Mouse (Mus musculus) heart, embryonic 13.5 days (tissue): Measurements from ENCODE around the gene Tlnrd1. TPM values are rescaled to one million over a fixed set of nuclear protein-coding genes. Genes with fewer than 3 reads are reported as not detected.

Experiments
- ATAC-seq: fragments of 200-750 bp; cut with Nextera tagmentation; 2 replicates; pipeline ENCODE4 v1.8.0; 2017; ENCODE audit warnings: moderate TSS enrichment; ENCODE audit not compliant: insufficient number of reproducible peaks, low FRiP score, low TSS enrichment; ENCODE audit errors: extremely low read depth
- H3K27ac ChIP-seq: fragments of 300-500 bp; sonication (generic); replicated peaks from 2 replicates; pipeline ENCODE4 v1.5.1; 2015; ENCODE audit warnings: moderate library complexity, mild to moderate bottlenecking, inconsistent platforms
- H3K27me3 ChIP-seq: fragments of 300-500 bp; sonication (generic); replicated peaks from 2 replicates; pipeline ENCODE4 v1.6.1; 2015; ENCODE audit warnings: mild to moderate bottlenecking, inconsistent platforms
- H3K36me3 ChIP-seq: fragments of 300-500 bp; sonication (generic); 2 replicates; pipeline ENCODE4 v1.6.1; 2015; ENCODE audit warnings: mild to moderate bottlenecking, inconsistent platforms
- H3K4me1 ChIP-seq: fragments of 300-500 bp; sonication (generic); 2 replicates; pipeline ENCODE4 v1.6.1; 2015; ENCODE audit warnings: inconsistent platforms
- H3K4me2 ChIP-seq: fragments of 300-500 bp; sonication (generic); 2 replicates; pipeline ENCODE4 v1.6.1; 2015; ENCODE audit warnings: inconsistent platforms, mild to moderate bottlenecking, moderate library complexity
- H3K4me3 ChIP-seq: fragments of 300-500 bp; sonication (generic); 2 replicates; pipeline ENCODE4 v1.5.1; 2015; ENCODE audit warnings: moderate library complexity, mild to moderate bottlenecking, inconsistent platforms
- H3K9ac ChIP-seq: fragments of 300-500 bp; sonication (generic); 2 replicates; pipeline ENCODE4 v1.6.1; 2015; ENCODE audit warnings: inconsistent platforms, mild to moderate bottlenecking, moderate library complexity
- H3K9me3 ChIP-seq: fragments of 300-500 bp; sonication (generic); 2 replicates; pipeline ENCODE4 v1.6.1; 2016; ENCODE audit warnings: inconsistent platforms
- WGBS: fragments of 180-500 bp; shearing (Covaris S2); methylation state at CpG from one replicate; pipeline ENCODE4 v1.1.7; 2015; ENCODE audit warnings: mixed read lengths; 5-methylcytosine and 5-hydroxymethylcytosine counted together
- polyA plus RNA-seq: library from polyadenylated mRNA; unstranded; fragments of >200 nt; fragmentation: Nextera tagmentation; extraction: Ambion mirVana; gene quantifications from 2 replicates; pipeline ENCODE4 v1.2.1, GENCODE M21; 2015

Tlnrd1 gene
- polyA plus RNA-seq, 1 experiment from 2014 or later: 10.2 TPM

DNA sequence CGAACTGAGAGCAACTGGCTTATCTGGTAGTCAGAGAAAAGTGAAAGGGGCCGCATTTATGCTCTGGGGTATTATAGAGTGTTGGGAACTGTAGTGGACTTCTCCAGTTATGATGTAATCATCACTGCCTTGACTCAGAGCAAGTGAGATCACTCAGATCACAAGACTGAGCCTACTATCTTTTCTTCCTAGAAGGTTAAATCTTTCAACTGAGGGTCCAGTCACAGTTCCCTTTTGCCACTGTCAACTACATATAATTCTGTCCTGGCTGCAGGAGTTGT lies 27.0 kb downstream of the Tlnrd1 start:
- peaks cover 20% of the 10 kb centered on the region for H3K4me1 ChIP-seq
- 0 out of 2 replicates have a peak overlapping the region, but pooled peaks have one; percentile 1 for H3K27ac ChIP-seq
- H3K4me2 ChIP-seq: no peak overlapping the region
- ATAC-seq: no peak
- no peaks in the 10 kb centered on the region for H3K9me3 ChIP-seq
- no peak overlapping the region for H3K4me3 ChIP-seq
- H3K9ac ChIP-seq: no peak overlapping the region
- 44% methylated on average over 2 of the region's 2 CpGs for WGBS
- no peaks in the 10 kb centered on the region for H3K36me3 ChIP-seq
- no peaks in the 10 kb centered on the region for H3K27me3 ChIP-seq

DNA sequence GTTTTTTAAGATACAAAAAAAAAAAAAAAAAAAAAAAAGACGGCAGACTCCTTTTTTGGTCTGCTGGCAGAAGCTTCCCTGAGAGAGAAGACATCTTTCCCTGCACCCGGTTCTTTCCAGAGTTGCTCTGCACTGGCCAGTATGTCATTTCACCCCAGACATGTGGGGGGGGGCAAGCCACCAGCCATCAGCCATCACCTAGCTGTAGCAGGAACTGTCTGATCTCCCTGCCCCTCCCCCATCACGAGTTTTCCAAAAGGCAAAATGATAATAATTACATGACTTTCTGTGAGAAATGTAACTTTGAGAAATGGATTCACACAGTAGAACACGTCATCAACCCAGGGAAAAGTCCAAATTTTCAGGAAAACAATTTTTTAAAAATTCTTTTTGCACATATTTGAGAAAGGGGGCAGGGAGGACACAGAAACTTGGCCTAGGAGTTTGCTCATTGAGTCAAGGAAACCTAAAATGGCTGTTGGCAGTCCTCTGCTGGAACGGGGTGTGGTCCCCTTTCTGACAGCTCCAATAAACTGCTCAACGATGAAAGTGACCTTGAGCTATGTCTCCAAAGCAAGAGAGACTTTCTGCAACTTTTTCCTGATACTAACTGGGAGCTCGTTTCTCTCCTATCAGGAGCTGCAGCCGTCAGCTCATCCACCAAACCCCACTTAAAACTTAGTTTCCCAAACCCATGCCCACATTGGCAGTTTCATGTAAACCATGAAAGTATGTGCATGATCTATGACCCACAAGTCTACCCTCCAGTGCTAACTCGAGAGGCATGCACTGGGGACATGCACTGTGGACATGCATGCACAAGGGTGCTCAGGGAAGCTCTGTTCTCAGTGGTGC lies 27.5 kb downstream of the Tlnrd1 start:
- Histone ChIP-seq H3K4me3 (no peak overlapping the region), H3K9ac (no peak overlapping the region), H3K27ac (0 out of 2 replicates have a peak overlapping the region, but pooled peaks have one; percentile 1), H3K36me3 (no peaks in the 10 kb centered on the region), H3K4me1 (peaks cover 19% of the 10 kb centered on the region), H3K4me2 (no peak overlapping the region), H3K27me3 (no peaks in the 10 kb centered on the region), H3K9me3 (no peaks in the 10 kb centered on the region)
- ATAC-seq: no peak
- WGBS: 53% methylated on average over 9 of the region's 9 CpGs

DNA sequence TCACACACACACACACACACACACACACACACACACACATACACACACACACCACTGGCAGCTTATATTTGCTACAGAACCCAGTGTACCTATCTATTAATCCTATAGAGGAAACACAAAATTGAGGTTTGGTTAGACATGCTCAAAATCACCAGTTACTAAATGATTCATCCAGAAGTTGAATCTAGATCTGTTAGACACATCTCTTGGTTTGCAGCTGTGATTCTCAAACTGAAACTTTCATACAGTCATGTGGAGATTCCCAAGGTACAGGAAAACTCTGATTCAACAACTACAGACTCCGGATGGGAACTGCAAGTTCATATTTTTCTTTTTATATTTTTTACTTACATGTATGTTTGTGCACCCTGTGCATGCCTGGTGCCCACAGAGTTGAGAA lies 28.9 kb downstream of the Tlnrd1 start:
- Histone ChIP-seq H3K4me1 (peaks cover 19% of the 10 kb centered on the region), H3K27me3 (no peaks in the 10 kb centered on the region), H3K4me3 (no peak overlapping the region), H3K36me3 (no peaks in the 10 kb centered on the region), H3K9ac (no peak overlapping the region), H3K9me3 (no peaks in the 10 kb centered on the region), H3K27ac (no peak overlapping the region), H3K4me2 (no peak overlapping the region)
- 78% methylated on average over 1 of the region's 1 CpGs for WGBS
- ATAC-seq: no peak

DNA sequence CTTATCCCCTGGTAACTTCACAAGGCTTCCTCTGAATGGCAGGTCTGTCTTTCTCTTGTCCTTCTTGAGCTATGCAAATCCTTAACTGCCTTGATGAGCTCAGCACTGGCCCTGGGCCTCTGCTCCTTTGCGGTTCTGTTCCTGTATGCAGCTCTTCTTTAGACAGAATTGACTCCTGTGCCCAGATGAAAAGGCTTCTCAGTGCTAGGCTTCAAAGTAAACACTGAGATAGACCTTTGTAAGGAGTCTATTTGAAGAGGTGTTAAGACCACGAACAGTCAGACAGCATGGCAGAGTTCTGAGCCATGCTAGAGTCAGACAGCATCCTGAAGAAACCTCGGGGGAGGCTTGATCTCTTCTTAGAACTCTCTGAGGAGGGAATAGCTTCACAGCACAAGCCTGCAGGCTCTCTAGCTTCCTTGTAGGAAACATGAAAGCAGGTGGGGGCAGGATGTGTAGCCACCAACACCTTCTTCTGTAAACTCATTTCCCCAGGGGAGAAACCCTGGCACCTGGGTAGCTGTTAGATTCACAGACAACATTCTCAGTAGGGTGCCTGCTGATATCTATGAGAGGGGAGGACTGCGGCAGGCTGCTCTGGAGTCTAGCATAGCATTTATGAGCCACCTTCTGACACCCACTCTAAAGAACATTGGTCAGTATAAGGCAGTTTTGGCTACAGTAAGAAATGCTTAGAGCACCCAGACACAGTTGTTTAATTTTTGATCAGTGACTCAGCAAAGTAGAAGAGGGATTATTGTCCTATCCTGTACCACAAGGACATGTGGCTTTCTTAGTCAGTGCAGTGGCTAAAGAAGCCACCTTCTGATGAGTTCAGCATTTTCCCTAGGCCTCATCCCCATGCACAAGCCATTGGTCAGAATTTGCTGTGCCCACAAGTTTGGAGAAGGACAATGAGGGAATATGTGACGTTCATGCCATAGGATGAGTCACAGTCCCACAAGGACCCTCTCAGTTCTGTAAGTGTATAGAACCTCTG lies 31.4 kb downstream of the Tlnrd1 start:
- Histone ChIP-seq H3K36me3 (no peaks in the 10 kb centered on the region), H3K4me1 (peaks cover 19% of the 10 kb centered on the region), H3K4me2 (no peak overlapping the region), H3K27ac (no peak overlapping the region), H3K27me3 (no peaks in the 10 kb centered on the region), H3K4me3 (no peak overlapping the region), H3K9ac (no peak overlapping the region), H3K9me3 (no peaks in the 10 kb centered on the region)
- WGBS: 40% methylated on average over 5 of the region's 5 CpGs
- ATAC-seq: no peak

DNA sequence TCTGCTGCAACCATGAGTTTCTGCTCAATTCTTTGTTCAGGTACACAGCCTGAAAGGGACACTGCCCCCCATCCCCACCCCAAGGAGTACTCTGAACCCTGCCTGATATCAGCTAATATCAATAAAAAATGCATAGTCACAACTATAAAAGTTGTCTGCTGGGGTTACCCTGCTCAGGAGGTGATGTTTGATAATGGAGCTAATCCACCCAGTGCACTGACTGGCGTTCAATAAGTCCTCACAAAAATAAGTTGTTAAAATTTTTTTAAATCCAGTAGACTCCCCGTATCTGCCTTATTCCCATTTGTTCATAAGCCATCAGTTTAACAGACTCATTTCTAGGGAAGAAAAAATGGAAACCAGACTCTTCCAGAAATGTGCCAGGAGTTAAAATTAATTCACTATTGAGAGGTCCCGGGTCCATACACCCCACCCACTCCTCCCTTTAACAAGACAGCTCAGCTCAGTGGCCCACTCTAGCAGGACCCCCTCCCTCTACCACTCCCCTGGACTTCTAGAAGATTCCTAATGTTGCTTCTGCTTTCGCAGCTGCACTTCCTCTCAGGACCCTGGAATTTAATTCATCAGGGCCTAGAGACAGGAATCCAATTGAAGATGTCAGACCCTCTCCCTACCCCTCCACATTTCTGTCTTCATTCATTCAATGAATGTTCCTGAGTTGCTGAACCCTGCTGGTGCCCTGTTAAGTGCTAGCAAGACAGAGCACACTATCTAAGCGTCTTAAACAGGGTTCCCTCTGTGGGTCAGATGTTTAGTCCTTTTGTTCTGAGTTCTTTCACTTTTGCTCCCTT lies 32.3 kb downstream of the Tlnrd1 start:
- ATAC-seq: no peak

DNA sequence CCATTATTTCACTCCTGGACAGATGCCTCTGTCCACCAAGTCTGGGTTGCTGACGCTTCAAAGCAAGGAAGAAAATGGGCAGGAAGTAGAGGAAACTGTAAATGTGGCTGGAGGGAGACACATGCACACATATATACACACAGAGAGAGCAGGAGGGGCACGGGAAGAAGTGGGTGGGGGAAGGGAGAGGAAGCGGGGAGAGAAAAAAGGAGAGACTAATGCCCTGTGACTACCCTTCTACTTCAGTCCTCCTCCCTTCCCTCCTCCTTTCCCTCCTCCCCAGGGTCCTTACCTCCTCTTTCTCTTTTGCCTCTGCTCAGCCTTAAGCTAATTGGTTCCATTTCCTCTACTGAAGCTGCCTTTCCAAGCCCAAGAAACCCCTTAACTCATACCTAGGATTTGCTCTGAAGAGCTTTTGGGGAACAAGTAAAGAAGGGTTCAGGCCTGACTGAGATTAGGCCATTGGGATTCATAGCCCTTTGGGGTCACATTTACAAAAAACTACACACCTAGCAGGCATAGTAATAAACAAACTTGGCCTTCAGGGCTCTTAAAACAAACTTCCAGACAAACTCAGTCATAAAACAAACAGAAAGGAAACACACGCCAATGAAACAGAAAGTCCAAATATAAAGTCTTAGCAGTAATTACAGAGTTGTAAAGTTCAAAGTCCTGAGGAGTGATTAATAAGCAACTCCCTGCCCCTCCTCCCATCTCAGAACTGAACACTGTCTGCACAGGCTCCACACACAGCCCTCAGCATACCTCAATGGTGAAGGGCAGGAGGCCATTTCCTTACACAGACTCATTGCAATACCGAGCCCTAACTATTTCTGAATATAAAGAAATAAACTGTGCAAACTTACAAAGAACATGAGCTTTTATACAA lies 36.7 kb downstream of the Tlnrd1 start:
- H3K4me1 ChIP-seq: peaks cover 13% of the 10 kb centered on the region
- no peak overlapping the region for H3K4me2 ChIP-seq
- H3K27me3 ChIP-seq: no peaks in the 10 kb centered on the region
- H3K4me3 ChIP-seq: no peak overlapping the region
- H3K9me3 ChIP-seq: no peaks in the 10 kb centered on the region
- no peak overlapping the region for H3K27ac ChIP-seq
- no peaks in the 10 kb centered on the region for H3K36me3 ChIP-seq
- H3K9ac ChIP-seq: no peak overlapping the region
- 58% methylated on average over 5 of the region's 5 CpGs for WGBS
- no peak for ATAC-seq

More for the DNA sequence above, 32.3 kb downstream of the Tlnrd1 start:
- no peaks in the 10 kb centered on the region for H3K27me3 ChIP-seq
- H3K9me3 ChIP-seq: no peaks in the 10 kb centered on the region
- no peak overlapping the region for H3K4me2 ChIP-seq
- peaks cover 19% of the 10 kb centered on the region for H3K4me1 ChIP-seq
- no peak overlapping the region for H3K9ac ChIP-seq
- H3K36me3 ChIP-seq: no peaks in the 10 kb centered on the region
- WGBS: 59% methylated on average over 5 of the region's 5 CpGs
- H3K4me3 ChIP-seq: no peak overlapping the region
- no peak overlapping the region for H3K27ac ChIP-seq

DNA sequence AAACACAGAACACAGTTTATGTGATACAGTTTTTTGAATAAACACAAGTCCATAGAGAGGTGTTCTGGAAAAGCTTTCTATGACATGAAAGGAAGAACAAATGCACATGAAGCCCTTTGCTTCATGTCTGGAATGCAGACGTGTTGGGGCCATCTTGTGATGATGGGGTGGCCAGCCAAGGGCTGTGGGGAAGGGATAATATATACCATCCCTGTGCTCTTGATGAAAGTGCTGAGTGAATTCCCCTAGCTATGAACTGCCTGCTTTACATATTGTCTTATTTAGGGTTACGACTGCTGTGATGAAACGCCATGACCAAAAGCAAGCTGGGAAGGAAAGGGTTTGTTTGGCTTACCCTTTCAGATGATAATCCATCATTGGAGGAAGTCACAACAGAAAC lies 39.3 kb downstream of the Tlnrd1 start:
- H3K27me3 ChIP-seq: no peaks in the 10 kb centered on the region
- ATAC-seq: no peak
- H3K36me3 ChIP-seq: no peaks in the 10 kb centered on the region
- no peak overlapping the region for H3K27ac ChIP-seq
- no peaks in the 10 kb centered on the region for H3K9me3 ChIP-seq
- no peak overlapping the region for H3K4me2 ChIP-seq
- peaks cover 23% of the 10 kb centered on the region for H3K4me1 ChIP-seq
- no peak overlapping the region for H3K9ac ChIP-seq
- no peak overlapping the region for H3K4me3 ChIP-seq
- 69% methylated on average over 3 of the region's 3 CpGs for WGBS

DNA sequence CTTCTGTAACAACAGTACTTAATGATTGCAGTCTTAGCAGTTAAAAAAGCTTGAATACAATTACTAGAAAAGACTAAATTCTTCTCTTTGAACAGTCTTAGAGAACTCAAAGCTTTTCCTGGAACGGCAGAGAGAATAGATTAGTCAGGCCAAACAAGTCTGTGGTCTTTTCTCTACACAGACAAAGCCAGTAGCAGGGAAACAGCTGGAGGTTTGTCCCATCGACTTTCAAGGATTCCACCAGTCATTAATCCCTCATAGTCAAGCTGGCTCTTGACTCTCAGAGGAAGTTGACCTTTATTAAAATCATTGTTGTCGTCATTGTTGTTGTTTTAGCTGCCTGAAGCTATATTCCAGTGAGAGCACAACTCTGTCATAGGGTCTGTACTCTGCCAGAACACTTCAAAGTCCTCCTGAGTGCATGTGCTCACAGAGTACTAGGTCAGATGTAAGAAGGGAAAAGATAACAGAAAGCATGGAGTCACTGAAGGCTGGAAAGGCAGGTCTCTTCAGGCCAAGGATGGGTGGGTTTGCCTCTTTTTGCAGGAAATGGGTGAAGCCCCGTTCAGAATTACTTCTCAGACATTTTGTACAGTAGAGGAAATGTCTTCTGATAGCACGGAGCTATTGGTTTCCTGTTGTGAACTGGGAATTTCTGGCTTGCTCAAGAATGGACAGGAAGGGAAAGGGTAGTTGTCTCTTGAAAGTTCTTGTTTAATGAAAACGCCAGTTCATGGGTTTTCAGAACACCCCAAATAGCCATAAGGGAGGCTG lies 41.4 kb downstream of the Tlnrd1 start:
- Histone ChIP-seq H3K27ac (peak overlapping the region; percentile 34), H3K9ac (no peak overlapping the region), H3K4me3 (no peak overlapping the region), H3K4me1 (peaks cover 23% of the 10 kb centered on the region), H3K9me3 (no peaks in the 10 kb centered on the region), H3K4me2 (no peak overlapping the region), H3K36me3 (no peaks in the 10 kb centered on the region), H3K27me3 (no peaks in the 10 kb centered on the region)
- 43% methylated on average over 6 of the region's 6 CpGs for WGBS
- ATAC-seq: no peak

DNA sequence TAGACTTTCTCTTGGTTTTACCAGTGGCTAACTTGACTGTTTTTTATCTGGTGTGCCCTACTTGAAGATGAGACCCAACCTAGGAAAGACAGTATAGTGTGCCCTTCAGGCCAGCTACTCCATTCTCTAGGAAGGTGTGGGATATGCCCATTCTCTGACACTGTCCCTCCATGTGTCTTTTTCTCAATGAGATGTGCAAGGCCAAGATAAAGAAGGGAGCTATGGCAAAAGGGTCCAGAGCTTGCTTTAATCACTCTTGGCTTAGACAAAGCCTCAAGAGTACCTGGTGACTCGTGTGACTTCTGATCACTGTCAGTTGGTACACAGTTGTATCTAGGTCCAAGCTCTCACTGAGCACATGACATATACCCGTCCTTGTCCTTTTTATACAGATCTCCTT lies 44.0 kb downstream of the Tlnrd1 start:
- WGBS: 61% methylated on average over 2 of the region's 2 CpGs
- Histone ChIP-seq H3K4me2 (no peak overlapping the region), H3K9me3 (no peaks in the 10 kb centered on the region), H3K4me3 (no peak overlapping the region), H3K4me1 (peaks cover 18% of the 10 kb centered on the region), H3K27ac (no peak overlapping the region), H3K27me3 (no peaks in the 10 kb centered on the region), H3K9ac (no peak overlapping the region), H3K36me3 (no peaks in the 10 kb centered on the region)
- ATAC-seq: no peak
